Mouse (Mus musculus) megakaryocyte, embryonic 14.5 days (primary cell): ENCODE measurements around the gene Atp23.

Experiments
- FLI1 ChIP-seq: IDR thresholded peaks from 2 replicates; pipeline ENCODE4 v1.6.1; 2012; ENCODE audit warnings: low read length, inconsistent platforms, mixed read lengths
- GATA1 ChIP-seq: IDR thresholded peaks from 3 replicates; pipeline ENCODE4 v1.6.1; 2012; ENCODE audit warnings: mixed read lengths, low read length, inconsistent platforms, borderline replicate concordance

- no peak for TF ChIP-seq GATA1
- no peak for TF ChIP-seq FLI1
Observed at GRCm38 (mm10) chr10:126920220-126920619, 19.1 kb upstream of the Atp23 start.
